Mouse (Mus musculus): ENCODE results near the gene C1ql4.
"Not testable (repeated sequence)": the region's sequence is repeated elsewhere in the genome, so short reads cannot be mapped to it uniquely, and the experiment has no call there.

Gene C1ql4

GRCm38 (mm10) chr15:99074019-99074599, 13.5 kb downstream of the C1ql4 start, which contains the start of gene Troap:
Gene Troap, plus strand, starts transcription at chr15:99074575.
- DNase-seq = no peak

GRCm38 (mm10) chr15:99071988-99072387, 15.6 kb downstream of the C1ql4 start:
- DNase-seq = no peak

GRCm38 (mm10) chr15:99065557-99066165, 22.0 kb downstream of the C1ql4 start:
- no peak for DNase-seq

- DNase-seq = no peak
Observed at GRCm38 (mm10) chr15:99056332-99056731, 31.3 kb downstream of the C1ql4 start.

DNA sequence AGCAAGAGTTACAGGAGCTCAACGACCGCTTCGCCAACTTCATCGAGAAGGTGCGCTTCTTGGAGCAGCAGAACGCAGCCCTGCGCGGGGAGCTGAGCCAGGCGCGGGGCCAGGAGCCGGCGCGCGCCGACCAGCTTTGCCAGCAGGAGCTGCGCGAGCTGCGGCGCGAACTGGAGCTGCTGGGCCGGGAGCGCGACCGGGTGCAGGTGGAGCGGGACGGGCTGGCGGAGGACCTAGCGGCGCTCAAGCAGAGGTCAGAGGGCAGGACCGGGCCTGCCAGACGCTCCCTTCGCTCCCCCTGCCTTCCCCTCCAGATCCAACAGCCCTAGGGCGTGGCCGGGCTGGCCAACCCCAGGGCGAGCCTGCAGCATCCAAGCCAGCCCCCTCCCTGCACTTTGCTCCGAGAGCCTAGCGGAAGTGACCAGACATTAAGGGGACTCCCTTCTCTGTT, 32.1 kb downstream of the C1ql4 start:
- no peak for DNase-seq

DNA sequence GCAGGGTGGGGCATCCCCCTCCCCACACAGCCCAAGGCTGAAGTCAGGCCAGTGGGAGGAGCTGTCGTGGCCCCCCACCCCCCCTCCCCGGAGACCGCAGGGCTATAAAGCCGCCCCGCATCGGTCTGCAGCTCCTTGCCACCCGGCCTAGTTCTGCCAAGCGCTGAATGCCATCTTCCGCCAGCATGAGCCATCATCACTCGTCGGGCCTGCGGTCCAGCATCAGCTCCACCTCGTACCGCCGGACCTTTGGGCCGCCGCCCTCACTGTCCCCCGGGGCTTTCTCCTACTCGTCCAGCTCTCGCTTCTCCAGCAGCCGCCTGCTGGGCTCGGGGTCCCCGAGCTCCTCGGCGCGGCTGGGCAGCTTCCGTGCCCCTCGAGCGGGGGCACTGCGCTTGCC, 32.6 kb downstream of the C1ql4 start, which contains the start of gene Prph:
Gene Prph (plus strand): TSS at position 135 of the 400 bp plus-strand sequence.
- no peak for DNase-seq

GRCm38 (mm10) chr15:99053373-99053772, 34.2 kb downstream of the C1ql4 start:
- no peak for DNase-seq

DNA sequence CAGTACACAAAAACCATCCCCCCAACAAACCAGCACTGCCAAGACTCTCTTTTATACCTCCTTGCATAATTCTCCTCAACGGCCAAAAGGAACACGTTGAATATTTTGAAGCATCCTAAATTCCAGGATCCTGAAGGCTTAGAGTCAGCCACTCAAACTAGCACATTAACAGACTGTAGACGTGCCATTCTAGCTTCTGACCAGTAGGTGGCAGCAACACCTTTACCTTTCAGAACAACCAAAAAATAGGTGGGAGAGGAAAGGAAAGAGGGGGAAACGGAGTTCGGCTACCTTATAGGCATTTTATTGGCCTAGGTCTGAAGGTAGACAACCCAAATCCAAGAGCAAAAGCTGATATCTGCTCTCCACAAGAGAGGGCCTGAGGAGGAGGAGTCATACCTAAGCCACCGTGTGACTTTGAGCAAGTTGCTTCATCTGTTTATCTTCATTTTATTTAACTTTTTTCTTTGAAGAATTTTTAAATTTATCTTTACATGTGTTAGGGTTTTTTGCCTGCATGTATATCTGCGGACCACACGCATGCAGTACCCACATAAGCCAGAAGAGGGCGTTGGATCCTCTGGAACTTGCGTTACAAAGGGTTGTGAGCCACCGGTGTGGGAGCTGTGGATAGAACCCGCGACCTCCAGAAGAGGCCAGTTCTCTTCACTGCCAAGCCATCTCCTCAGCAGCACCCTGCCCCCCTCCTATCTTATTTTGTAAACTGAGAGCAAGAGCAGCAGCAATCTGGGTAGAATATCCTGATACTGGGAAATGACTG, 38.0 kb downstream of the C1ql4 start:
- DNase-seq = peak; percentile 76

GRCm38 (mm10) chr15:99045734-99046133, 41.9 kb downstream of the C1ql4 start:
- not testable (repeated sequence) for DNase-seq

GRCm38 (mm10) chr15:99044854-99045253, 42.8 kb downstream of the C1ql4 start:
- DNase-seq = peak; percentile 81

DNA sequence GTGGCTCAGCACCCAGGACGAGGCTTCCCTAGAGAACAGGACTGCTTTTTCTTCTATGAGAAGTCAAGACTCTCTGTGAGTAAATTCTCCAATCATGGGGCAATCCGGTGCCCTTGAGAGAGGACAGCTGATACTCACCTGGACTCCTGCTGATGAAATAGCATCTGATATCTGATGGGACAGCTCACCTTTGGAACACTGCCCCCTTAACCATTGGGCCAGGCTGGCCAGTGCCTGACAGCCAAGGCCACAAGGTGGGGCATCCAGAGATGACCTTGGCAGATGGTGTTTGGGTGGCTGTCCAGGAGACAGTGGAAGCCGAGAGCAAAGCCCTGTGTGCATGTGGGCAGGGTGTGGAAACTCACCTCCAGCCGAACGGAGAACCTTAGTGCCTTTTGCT, 45.3 kb downstream of the C1ql4 start:
- DNase-seq = no peak

GRCm38 (mm10) chr15:99040920-99041856, 46.4 kb downstream of the C1ql4 start:
- DNase-seq = no peak

- DNase-seq = no peak
Observed at GRCm38 (mm10) chr15:99039996-99040919, 47.4 kb downstream of the C1ql4 start.

DNA sequence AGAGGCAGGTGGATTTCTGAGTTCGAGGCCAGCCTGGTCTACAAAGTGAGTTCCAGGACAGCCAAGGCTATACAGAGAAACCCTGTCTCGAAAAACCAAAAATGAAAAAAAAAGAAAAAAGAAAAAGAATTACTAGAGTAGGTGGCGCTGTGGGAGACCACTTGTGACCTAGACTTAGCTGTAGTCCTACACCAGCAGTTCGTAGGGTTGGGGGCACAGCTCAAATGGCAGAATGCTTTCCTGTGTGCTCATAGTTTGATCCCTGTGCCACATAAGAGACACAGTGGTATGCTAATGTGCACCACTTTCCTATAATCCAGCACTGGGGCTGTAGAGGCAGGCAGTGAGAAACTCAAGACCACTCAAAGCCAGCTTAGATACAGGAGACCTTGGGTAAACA, 48.3 kb downstream of the C1ql4 start:
- no peak for DNase-seq

DNA sequence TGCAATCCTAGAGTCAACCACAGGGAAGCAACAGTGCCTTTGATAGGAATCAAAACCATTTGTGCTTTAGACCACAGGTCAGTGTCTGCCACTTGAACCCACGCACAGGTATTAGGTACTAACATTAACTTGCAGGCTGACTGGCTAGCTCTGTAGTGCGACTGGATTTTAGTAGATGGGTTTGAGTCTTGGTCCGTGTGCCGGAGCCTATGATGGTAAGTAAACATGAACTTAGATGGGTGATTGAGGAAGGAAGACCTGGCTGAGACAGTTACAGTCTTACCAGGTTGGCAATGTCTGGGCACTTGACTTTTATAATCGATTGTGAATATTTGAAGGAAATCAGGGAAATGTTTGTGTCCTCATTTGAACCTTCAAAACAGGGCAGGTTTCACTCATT, 48.8 kb downstream of the C1ql4 start:
- DNase-seq = no peak

DNA sequence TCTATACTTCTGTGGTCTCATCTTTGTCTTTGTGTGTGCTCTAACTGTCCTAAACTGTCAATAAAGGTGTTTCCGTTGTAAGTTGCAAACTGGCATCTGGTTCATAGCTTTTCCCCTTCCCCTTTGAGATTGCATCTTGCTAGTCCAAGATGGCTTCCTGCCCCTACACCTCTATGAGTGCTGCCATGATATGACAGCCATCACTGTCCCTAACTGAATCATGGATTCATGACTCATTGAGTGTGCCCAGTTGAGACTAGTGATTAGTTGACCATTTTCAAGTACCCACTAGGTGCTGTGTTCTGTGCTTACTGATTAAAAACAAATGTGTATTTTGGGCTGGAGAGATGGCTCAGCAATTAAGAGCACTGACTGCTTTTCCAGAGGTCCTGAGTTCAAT, 49.6 kb downstream of the C1ql4 start:
- DNase-seq = no peak

DNA sequence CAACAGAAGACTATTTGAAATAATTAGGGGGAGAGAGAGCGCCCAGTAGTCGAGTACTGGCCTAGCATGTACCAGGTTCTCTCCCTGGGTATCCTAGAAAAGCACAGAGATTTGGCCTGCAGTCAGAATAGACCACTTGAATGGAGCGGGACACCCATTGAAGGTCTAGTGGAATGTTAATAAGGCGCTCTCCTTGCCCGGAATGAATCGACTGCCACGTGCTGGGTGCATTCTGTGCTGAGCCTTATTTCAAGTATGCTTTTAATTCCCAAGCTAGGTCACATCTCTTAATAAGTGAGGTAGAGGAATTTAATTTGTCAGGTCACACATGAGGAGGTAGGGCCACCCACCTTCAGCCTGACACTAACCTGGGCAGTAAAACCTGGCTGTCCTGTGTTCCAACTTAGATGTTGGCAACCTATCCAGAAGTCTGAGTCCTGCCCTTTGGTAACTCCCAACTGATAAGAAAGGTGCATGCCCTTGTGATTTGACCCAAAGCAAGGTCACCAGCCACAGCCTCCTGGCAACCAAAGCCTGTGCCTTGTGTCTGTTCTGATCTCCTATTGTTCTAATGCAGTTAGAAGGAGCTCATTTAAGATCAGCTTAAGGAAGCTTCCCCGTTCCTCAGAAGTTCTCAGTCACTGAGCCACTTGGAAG, 51.2 kb downstream of the C1ql4 start:
- DNase-seq = no peak

- DNase-seq = peak; percentile 82
Observed at GRCm38 (mm10) chr15:99035431-99035830, 52.2 kb downstream of the C1ql4 start.
